Mouse (Mus musculus): ENCODE data around the gene Hipk2. TPM values are rescaled to one million over a fixed set of nuclear protein-coding genes. Genes with fewer than 3 reads are reported as not detected.
A peak's percentile ranks its signal among the peaks of the same experiment; 100 is the strongest.
"Not testable (repeated sequence)": the region's sequence is repeated elsewhere in the genome, so short reads cannot be mapped to it uniquely, and the experiment has no call there.

Gene Hipk2
- total RNA-seq, 2 experiments from 2014 or later = 55.9 to 59.9 TPM

DNA sequence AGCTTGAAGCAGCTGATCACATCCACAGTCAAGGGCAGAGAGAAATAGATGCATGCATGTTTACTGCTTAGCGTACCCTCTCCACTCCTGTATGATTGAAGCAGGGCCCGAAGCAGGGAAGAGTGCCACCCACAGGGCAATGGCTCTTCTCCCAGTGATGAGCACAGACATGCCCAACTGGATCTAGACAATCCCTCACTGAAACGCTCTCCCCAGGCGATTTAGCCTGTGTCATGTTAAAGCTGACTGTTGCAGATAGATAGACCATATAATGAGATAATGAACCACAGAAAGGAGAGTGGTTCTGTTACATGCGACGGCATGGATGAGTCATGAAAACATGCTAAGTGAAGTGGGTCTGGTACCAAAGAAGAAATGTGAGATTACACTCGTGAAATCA, 204.7 kb downstream of the Hipk2 start:
- no peak for DNase-seq (ENCODE audit: low spot score in 2 of 2)
- TF ChIP-seq CTCF (conservative IDR thresholded peaks at IDR 0.05) = no peak; the same call in 1 of the 2 replicates
- Histone ChIP-seq H3K4me3 (no peak overlapping the region), H3K27ac (no peak overlapping the region)

DNA sequence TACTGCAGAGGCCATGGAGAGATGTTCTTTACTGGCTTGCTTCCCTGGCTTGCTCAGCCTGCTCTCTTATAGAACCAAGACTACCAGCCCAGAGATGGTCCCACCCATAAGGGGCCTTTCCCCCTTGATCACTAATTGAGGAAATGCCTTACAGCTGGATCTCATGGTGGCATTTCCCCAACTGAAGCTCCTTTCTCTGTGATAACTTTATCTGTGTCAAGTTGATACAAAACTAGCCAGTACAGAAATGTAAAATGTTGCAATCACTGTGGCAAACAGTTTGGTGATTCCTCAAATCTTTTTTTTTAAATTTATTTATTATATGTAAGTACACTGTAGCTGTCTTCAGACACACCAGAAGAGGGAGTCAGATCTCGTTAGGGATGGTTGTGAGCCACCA, 205.5 kb downstream of the Hipk2 start:
- not testable (repeated sequence) for H3K4me3 ChIP-seq; DNase-seq (ENCODE audit: low spot score in 2 of 2); H3K27ac ChIP-seq

DNA sequence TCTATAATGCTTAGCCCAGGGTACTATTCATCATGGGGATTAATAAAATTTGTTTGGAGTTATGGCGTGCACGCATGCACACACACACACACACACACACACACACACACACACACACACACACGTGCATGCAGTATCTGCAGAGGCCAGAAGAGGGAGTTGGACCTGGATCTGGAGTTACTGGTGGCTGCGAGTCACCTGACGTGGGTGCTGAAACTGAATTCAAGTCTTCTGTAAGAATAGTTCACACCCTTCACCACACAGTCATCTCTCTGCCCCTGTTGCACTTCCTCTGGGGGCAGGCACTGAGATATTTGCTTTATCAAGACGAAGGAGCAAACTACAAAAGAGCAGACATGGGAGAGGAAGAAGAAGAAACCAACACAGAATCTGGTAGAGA, 206.4 kb downstream of the Hipk2 start:
- Histone ChIP-seq H3K4me3 (no peak overlapping the region), H3K27ac (no peak overlapping the region)
- TF ChIP-seq CTCF (conservative IDR thresholded peaks at IDR 0.05) = no peak; the same call in 1 of the 2 replicates
- DNase-seq (ENCODE audit: low spot score in 2 of 2) = no peak

DNA sequence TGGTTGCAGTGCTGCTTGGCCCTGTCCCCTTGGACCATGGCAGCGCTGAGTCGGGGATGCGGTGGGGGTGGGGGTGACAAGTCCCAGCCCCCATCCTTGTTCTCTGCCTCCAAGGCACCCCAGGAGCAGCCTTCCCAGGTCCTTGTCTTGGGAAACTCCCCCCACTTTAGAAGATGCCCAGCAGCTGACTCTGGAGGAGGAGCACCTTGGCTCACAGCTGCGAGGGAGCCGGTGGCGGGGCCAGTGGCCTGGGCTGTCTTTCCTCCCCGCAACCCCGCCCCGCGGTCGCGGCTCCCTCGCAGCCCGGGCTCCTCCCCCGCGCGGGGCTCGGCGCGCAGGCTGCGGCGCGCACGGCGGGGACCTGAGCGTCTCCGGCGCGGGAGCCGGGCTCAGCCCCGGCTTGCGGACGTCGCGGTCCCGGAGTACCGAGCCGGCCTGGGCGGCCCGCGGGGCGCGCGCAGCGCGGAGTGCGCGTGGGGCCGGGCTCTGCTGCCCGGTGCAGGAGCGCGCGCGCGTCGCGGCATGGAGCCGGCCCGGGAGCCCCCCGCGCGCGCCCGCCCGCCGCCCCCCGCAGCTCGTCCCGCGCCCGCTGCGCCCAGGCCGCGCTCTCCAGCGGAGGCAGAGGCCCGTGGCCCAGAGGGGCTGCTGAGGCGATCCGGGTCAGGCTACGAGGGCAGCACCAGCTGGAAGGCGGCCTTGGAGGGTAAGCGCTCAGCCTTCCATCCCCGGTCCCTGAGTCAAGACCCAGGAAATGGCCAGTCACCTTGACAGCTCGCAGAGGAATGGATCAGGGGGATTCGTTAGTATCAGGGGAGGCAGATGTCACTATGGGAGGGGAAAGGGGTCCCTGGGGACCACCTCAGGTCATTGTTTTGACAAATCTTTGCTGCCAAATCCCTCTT, 213.0 kb downstream of the Hipk2 start, which contains the start of gene Clec2l:
Clec2l (plus strand) TSS at position 356 of the 902 bp plus-strand sequence.
- no peak for TF ChIP-seq CTCF (conservative IDR thresholded peaks at IDR 0.05)
- Histone ChIP-seq H3K4me3 (peak within 1 kb of the TSS; percentile 70), H3K27ac (peak within 1 kb of the TSS; percentile 81)
- peak; percentile 20 to 44 for DNase-seq (ENCODE audit: low spot score in 2 of 2)

DNA sequence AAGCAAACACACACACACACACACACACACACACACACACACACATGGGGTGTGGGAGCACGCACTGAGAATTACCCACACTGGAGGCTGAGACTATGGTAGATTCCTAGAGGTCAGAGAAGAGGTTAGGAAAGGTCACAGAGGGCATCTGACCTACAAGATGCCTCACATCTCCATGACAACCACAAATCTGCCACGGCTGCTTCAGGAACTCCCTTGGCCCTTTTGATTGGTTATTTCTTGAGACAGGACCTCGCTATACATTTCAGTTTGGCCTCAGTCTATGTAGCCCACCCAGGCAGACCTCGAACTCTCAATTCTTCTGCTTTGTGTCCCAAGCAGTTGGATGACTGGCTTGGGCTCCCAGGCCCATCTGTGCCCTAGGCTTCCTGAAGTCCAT, 214.3 kb downstream of the Hipk2 start:
- TF ChIP-seq CTCF (conservative IDR thresholded peaks at IDR 0.05) = no peak
- H3K27ac ChIP-seq = no peak overlapping the region
- DNase-seq (ENCODE audit: low spot score in 2 of 2) = no peak
- H3K4me3 ChIP-seq = no peak overlapping the region

DNA sequence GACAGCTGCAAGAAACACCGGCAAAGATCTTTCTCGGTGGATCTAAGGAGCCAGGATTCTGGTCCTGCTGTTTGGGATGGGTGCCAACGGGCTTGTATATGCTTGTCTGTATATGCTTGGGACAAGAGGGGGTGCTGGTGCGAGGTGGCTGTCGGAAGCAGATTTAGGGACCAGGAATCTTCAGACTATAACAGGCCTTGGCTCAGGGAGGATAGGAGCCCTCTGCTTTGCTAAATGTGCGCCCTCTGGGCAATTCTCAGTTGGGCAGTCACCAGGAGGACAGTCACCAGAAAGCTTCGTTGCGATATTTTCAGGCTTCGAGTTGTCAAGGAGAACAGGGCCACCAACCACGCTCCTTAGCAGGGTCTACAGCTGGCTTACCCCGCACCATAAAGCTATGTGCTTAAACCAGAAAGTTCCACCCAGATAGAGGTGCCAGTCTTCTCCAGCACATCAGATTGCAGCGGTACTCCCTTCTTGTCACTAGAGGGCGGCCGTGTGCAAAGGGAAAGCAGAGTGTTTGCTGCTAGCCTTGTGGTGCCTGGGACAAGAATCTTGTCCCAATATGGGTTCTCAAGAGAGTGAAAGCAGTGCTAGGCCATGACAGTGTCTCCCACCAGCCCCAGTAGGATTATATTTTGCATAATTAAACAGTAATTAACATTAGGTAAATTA, 225.6 kb downstream of the Hipk2 start:
- peak; percentile 99 for TF ChIP-seq CTCF (conservative IDR thresholded peaks at IDR 0.05)

DNA sequence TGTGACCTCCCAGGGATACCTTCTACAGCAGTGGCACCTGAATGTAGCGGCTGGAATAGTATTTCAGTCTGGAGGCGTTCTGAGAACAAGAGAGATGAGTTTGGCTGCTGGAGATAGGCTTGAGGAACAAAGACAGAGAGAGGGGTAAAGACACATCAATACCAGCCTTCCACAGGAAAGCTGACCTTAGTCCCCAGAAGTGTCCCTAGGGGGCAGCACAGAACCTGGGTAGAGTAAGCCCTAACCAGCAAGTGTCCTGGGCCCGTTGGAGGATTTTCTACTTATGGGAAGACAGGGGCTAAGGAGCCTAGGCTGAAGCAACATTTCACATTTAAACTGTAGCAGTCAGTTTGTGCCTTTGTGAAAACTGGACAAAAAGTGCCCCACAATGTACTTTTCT, 226.4 kb downstream of the Hipk2 start:
- H3K27ac ChIP-seq = no peak overlapping the region
- no peak overlapping the region for H3K4me3 ChIP-seq
- DNase-seq (ENCODE audit: low spot score in 2 of 2) = no peak
- TF ChIP-seq CTCF (conservative IDR thresholded peaks at IDR 0.05) = peak; percentile 56

More for the DNA sequence above, 225.6 kb downstream of the Hipk2 start:
- no peak overlapping the region for H3K4me3 ChIP-seq
- DNase-seq (ENCODE audit: low spot score in 2 of 2) = peak; percentile 66 to 77
- no peak overlapping the region for H3K27ac ChIP-seq

Other genes starting within 250 kb of the Hipk2 start
- gene Klrg2, start 238.9 kb downstream of the Hipk2 start, total RNA-seq (2021) = 1 to 10 TPM; 1.0 to 1.2 TPM
- 10 to 100 TPM; 52.1 to 59.8 TPM for gene Clec2l, start 213.1 kb downstream of the Hipk2 start, total RNA-seq (2021)
- 1 to 10 TPM; 2.8 TPM for gene Tbxas1, start 761 bp downstream of the Hipk2 start, total RNA-seq (2021)
- gene Parp12, start 242.2 kb upstream of the Hipk2 start, total RNA-seq (2021) = 1 to 10 TPM; 4.8 to 7.7 TPM